Mouse (Mus musculus) thymus, adult 2 months (tissue): ENCODE measurements at regions not wholly inside any gene's neighbourhood (a gene's known extent, or its start where the extent isn't known, plus 50 kb on each side); places are given as distances from the start of the nearest gene placed in this dataset.

Experiments used
- DNase-seq: peaks from one replicate; pipeline ENCODE4 v3.0.0; 2021
- H3K27ac ChIP-seq: fragments of 200-500 bp; 2 replicates; pipeline ENCODE4 v1.5.1; 2012; ENCODE audit warnings: low read length, control low read depth; ENCODE audit not compliant: control insufficient read depth, insufficient read depth
- H3K27me3 ChIP-seq: fragments of 200-500 bp; 2 replicates; pipeline ENCODE4 v1.6.1; 2012; ENCODE audit warnings: mild to moderate bottlenecking, low read length, moderate library complexity, mixed read lengths; ENCODE audit not compliant: control insufficient read depth, insufficient read depth
- H3K36me3 ChIP-seq: fragments of 200-500 bp; 2 replicates; pipeline ENCODE4 v1.6.1; 2012; ENCODE audit warnings: mild to moderate bottlenecking, low read length, moderate library complexity; ENCODE audit not compliant: control insufficient read depth, insufficient read depth
- H3K4me1 ChIP-seq: fragments of 200-500 bp; replicated peaks from 2 replicates; pipeline ENCODE4 v1.6.1; 2012; ENCODE audit warnings: low read length; ENCODE audit not compliant: control insufficient read depth, insufficient read depth
- H3K4me3 ChIP-seq: fragments of 200-500 bp; 2 replicates; pipeline ENCODE4 v1.5.1; 2012; ENCODE audit warnings: mild to moderate bottlenecking, low read length, control low read depth, moderate library complexity; ENCODE audit not compliant: control insufficient read depth, insufficient read depth
- CTCF ChIP-seq: fragments of 200-500 bp; IDR thresholded peaks from 2 replicates; pipeline ENCODE4 v1.5.1; 2012; ENCODE audit warnings: mild to moderate bottlenecking, control low read depth, low read length, moderate library complexity, borderline replicate concordance; ENCODE audit not compliant: control insufficient read depth, poor library complexity, insufficient read depth; ENCODE audit errors: extremely low read depth
- POLR2A ChIP-seq: fragments of 200-500 bp; IDR thresholded peaks from 2 replicates; pipeline ENCODE4 v1.6.1; 2012; ENCODE audit warnings: mild to moderate bottlenecking, low read length, control low read depth, moderate library complexity; ENCODE audit not compliant: control insufficient read depth, poor library complexity, insufficient read depth; ENCODE audit errors: extremely low read depth
- WGBS: fragments of 180-500 bp; shearing (Covaris S2); methylation state at CpG from one replicate; pipeline ENCODE4 v1.1.7; 2018; 5-methylcytosine and 5-hydroxymethylcytosine counted together

- TF ChIP-seq CTCF (no peak), POLR2A (no peak)
- Histone ChIP-seq H3K4me3 (no peak overlapping the region), H3K27ac (no peak overlapping the region), H3K27me3 (no peaks in the 10 kb centered on the region), H3K4me1 (no peaks in the 10 kb centered on the region), H3K36me3 (no peaks in the 10 kb centered on the region)
- DNase-seq, result no peak
- 80% methylated on average over 7 of the region's 7 CpGs for WGBS
Measured at GRCm38 (mm10) chr2:146688544-146688943, 167.1 kb upstream of the Kiz start.

DNA sequence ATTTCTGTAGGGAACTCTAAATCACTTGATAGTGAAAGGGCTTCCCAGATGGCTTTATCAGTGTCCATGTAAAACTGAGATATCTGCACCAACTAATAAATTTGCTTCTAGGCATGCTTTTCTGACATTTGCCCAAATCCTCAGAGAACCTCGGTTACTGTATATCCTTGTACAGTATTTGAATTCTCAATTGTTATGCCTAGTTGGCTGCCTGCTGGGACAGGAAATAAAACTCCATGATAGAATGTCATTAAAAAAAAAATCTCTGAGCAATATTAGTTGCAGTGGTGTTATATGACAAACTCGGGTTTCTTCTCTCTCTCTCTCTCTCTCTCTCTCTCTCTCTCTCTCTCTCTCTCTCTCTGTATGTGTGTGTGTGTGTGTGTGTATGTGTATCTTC lies 162.2 kb upstream of the Kiz start:
- H3K27me3 ChIP-seq, result no peaks in the 10 kb centered on the region
- H3K4me3 ChIP-seq, result no peak overlapping the region
- H3K4me1 ChIP-seq, result no peaks in the 10 kb centered on the region
- no peaks in the 10 kb centered on the region for H3K36me3 ChIP-seq
- DNase-seq, result no peak
- no peak for TF ChIP-seq POLR2A
- TF ChIP-seq CTCF, result no peak
- no peak overlapping the region for H3K27ac ChIP-seq
- WGBS, result 81% methylated on average over 2 of the region's 2 CpGs

- no peak for DNase-seq
- WGBS, result 82% methylated on average over 5 of the region's 5 CpGs
Measured at GRCm38 (mm10) chr2:146694041-146694440, 161.6 kb upstream of the Kiz start.

DNA sequence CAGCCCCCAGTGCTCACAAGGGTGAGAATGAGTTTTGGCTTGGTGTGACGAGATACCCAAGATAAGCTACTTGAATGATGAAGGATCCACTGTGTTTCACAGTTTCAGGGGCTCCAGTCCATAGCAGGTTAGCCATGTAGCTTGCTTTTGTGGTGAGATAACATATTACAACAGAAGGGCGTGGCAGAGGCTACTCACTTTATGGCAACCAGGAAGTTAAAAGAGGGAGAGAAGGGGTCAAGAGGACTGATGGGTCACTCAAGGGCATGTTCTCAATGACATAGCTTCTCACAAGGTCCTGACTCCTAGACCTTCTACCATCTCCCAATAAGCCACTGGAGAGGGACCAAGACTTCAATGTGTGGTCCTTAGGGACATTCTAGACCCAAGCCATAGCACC lies 159.4 kb upstream of the Kiz start:
- TF ChIP-seq CTCF, result no peak
- no peak for TF ChIP-seq POLR2A

More at GRCm38 (mm10) chr2:146694041-146694440, 161.6 kb upstream of the Kiz start:
- no peak overlapping the region for H3K4me3 ChIP-seq
- TF ChIP-seq POLR2A (no peak), CTCF (no peak)
- no peaks in the 10 kb centered on the region for H3K36me3 ChIP-seq
- no peak overlapping the region for H3K27ac ChIP-seq
- H3K4me1 ChIP-seq, result no peaks in the 10 kb centered on the region
- H3K27me3 ChIP-seq, result no peaks in the 10 kb centered on the region

GRCm38 (mm10) chr2:146696727-146697126 lies 158.9 kb upstream of the Kiz start:
- Histone ChIP-seq H3K4me1 (no peaks in the 10 kb centered on the region), H3K27me3 (no peaks in the 10 kb centered on the region), H3K36me3 (no peaks in the 10 kb centered on the region), H3K4me3 (no peak overlapping the region), H3K27ac (no peak overlapping the region)
- WGBS, result 83% methylated on average over 4 of the region's 4 CpGs
- no peak for DNase-seq
- TF ChIP-seq POLR2A (no peak), CTCF (no peak)

More for the DNA sequence above, 159.4 kb upstream of the Kiz start:
- 90% methylated on average over 2 of the region's 2 CpGs for WGBS
- H3K36me3 ChIP-seq, result no peaks in the 10 kb centered on the region
- H3K4me1 ChIP-seq, result no peaks in the 10 kb centered on the region
- no peak overlapping the region for H3K27ac ChIP-seq
- no peak overlapping the region for H3K4me3 ChIP-seq
- H3K27me3 ChIP-seq, result no peaks in the 10 kb centered on the region
- no peak for DNase-seq

DNA sequence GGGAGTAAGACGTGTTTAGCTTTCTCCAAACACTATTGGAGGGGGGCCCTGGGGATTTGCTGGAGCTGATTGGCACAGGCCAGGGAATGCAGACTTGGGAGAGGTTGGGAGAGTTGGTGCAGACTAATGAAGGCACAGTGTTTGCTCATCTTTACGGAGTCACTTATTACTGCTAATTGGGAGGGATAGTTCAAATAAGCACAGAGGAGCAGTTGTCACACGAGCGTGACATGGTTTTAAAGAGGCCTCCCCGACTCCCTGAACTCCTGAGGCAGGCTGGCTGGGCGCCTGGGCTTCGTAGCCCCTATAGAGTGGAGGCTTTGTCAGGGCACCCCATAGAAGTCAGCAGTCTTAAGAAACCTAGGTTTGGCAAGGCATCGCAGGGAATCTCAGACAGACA lies 145.0 kb upstream of the Kiz start:
- Histone ChIP-seq H3K4me1 (no peaks in the 10 kb centered on the region), H3K4me3 (no peak overlapping the region), H3K36me3 (no peaks in the 10 kb centered on the region), H3K27me3 (no peaks in the 10 kb centered on the region), H3K27ac (no peak overlapping the region)
- no peak for DNase-seq
- WGBS, result 74% methylated on average over 8 of the region's 8 CpGs
- TF ChIP-seq CTCF (no peak), POLR2A (no peak)

DNA sequence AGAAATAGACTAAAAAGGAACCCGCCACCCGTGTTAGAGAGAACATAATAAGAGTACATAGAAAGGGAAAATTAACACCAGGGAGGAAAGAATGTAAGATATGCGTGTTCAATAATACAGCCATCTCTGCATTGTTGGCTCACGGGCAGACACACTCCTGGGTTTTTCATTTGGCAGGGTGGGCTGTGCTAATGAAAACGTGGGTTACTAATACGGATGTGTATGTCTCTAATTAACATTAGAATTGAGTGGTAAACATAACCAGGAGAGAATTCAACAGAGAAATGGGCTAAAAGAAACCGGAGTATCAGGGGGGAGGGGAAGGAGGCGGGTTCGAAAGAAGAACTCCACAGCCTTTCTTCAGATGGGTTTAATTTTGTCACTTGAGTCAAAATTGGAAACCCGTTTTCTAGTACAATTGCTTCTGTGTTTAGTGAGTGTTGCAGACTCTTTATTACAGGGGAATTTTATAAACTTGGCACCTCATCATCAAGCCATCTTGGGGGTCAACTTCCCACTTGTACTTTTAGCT lies 134.4 kb upstream of the Kiz start:
- 72% methylated on average over 10 of the region's 10 CpGs for WGBS
- H3K27ac ChIP-seq, result no peak overlapping the region
- no peak for TF ChIP-seq CTCF
- no peak for TF ChIP-seq POLR2A
- no peak for DNase-seq
- no peaks in the 10 kb centered on the region for H3K27me3 ChIP-seq
- no peak overlapping the region for H3K4me3 ChIP-seq
- H3K36me3 ChIP-seq, result no peaks in the 10 kb centered on the region
- H3K4me1 ChIP-seq, result no peaks in the 10 kb centered on the region
